ENCODE assay signal across 8 mouse cellular contexts in the genomic region with DNA sequence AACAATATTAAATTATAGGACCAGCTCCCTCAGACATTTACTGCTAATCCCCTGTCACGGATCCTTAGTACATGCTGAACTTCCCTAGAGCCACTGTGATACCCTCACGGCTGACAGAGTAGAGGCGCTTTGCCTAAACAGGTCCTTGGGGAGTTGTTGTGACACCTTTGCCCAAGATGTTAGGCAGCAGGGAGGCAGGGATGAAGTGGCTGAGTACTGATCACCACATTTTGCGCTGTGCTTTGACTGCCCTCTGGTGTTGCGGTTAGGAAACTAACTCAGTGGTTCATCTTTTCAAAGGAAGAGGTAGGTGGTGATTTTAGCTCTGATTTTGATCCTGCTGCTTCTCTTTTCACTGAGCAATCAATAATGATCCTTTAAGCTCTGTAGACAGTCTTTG. TPM values are rescaled to one million over a fixed set of nuclear protein-coding genes. Genes with fewer than 3 reads are reported as not detected.
DNase-seq lines count a peak whose midpoint lies in the region; ATAC-seq and TF ChIP-seq lines count a peak whose summit lies in the region.

No protein-coding gene starts in this region.

- 0 out of 2 replicates have a peak, but pooled peaks cover 3% of the 10 kb centered on the region for H3K9me3 ChIP-seq in kidney, embryonic 16.5 days (ENCODE audit: low read length)
- H3K9me3 ChIP-seq in embryonic facial prominence, embryonic 11.5 days (replicated peaks; ENCODE audit: control insufficient read depth, low read length), result no peaks in the 10 kb centered on the region

- peaks cover 18% of the 10 kb centered on the region for H3K36me3 ChIP-seq in kidney, embryonic 16.5 days (ENCODE audit: insufficient read depth, low read length)
- no peaks in the 10 kb centered on the region; the same call in 1 of the 2 replicates for H3K36me3 ChIP-seq in embryonic facial prominence, embryonic 11.5 days (replicated peaks; ENCODE audit: control insufficient read depth, insufficient read depth, low read depth, low read length)
- peaks cover 19% of the 10 kb centered on the region for H3K36me3 ChIP-seq in spleen, adult 2 months (ENCODE audit: control insufficient read depth, insufficient read depth, low read length)

- no peak overlapping the region for H3K4me3 ChIP-seq in kidney, embryonic 16.5 days (ENCODE audit: low read length)
- H3K4me3 ChIP-seq in embryonic facial prominence, embryonic 11.5 days (ENCODE audit: low read depth, low read length), result no peak overlapping the region
- no peak overlapping the region for H3K4me3 ChIP-seq in spleen, adult 2 months (ENCODE audit: extremely low read depth, insufficient read depth, insufficient read length)

- no peak overlapping the region for H3K4me2 ChIP-seq in kidney, embryonic 16.5 days (replicated peaks; ENCODE audit: low read depth, low read length)
- H3K4me2 ChIP-seq in embryonic facial prominence, embryonic 11.5 days (ENCODE audit: low read depth, low read length), result no peak overlapping the region

- H3K9ac ChIP-seq in kidney, embryonic 16.5 days (replicated peaks; ENCODE audit: low read length), result no peak overlapping the region
- H3K9ac ChIP-seq in embryonic facial prominence, embryonic 11.5 days (replicated peaks; ENCODE audit: low read length), result no peak overlapping the region

- peak; percentile 80; the same call in 1 of the 2 replicates for TF ChIP-seq CTCF in spleen, adult 2 months (IDR thresholded peaks at IDR 0.05; ENCODE audit: extremely low read depth, insufficient read depth, insufficient read length, insufficient replicate concordance)

- peak; percentile 13 for DNase-seq in kidney, adult 11 months
- peak; percentile 52 to 65 for DNase-seq in adrenal gland, postnatal 36 days
- DNase-seq in embryonic facial prominence, embryonic 11.5 days (ENCODE audit: low spot score), result peak; percentile 65
- peak; percentile 59 to 69 for DNase-seq in layer of hippocampus, postnatal 36 days
- peak; percentile 11 to 54 for DNase-seq in spleen, adult 2 months (ENCODE audit: low read depth in 1 of 2, low spot score in 2 of 2)

- WGBS in kidney, embryonic 16.5 days, result 21% methylated on average over 5 of the region's 5 CpGs
- 38% methylated on average over 5 of the region's 5 CpGs for WGBS in embryonic facial prominence, embryonic 11.5 days
- whole genome bisulfite sequencing in spleen, adult 2 months, result 56% methylated on average over 5 of the region's 5 CpGs

- H3K27ac ChIP-seq in kidney, embryonic 16.5 days (ENCODE audit: low read length), result no peak overlapping the region
- H3K27ac ChIP-seq in embryonic facial prominence, embryonic 11.5 days (replicated peaks; ENCODE audit: low read depth, low read length), result no peak overlapping the region
- H3K27ac ChIP-seq in spleen, adult 2 months (ENCODE audit: insufficient read depth, low read length), result no peak overlapping the region

- no peak for TF ChIP-seq POLR2A in spleen, adult 2 months (IDR thresholded peaks at IDR 0.05; ENCODE audit: low read depth, low read length)

- no peak for ATAC-seq in kidney, embryonic 16.5 days (ENCODE audit: low FRiP score, low TSS enrichment)
- ATAC-seq in embryonic facial prominence, embryonic 11.5 days (replicated peaks; ENCODE audit: insufficient number of reproducible peaks, low FRiP score, low TSS enrichment, low read depth), result no peak
- peak; percentile 81 to 87; a peak in 3 of 4 replicates for ATAC-seq in hematopoietic stem cell, adult 5-6 weeks (replicated peaks in 1 of 2; ENCODE audit: insufficient read depth in 1 of 2, low FRiP score in 2 of 2, low TSS enrichment in 1 of 2, low read depth in 1 of 2, poor library complexity in 2 of 2, severe bottlenecking in 2 of 2)
- ATAC-seq in megakaryocyte-erythroid progenitor cell, adult 5-6 weeks (replicated peaks; ENCODE audit: low FRiP score, low TSS enrichment, poor library complexity, severe bottlenecking), result peak; percentile 70

- peaks cover 11% of the 10 kb centered on the region for H3K4me1 ChIP-seq in kidney, embryonic 16.5 days (ENCODE audit: insufficient read depth, low read length)
- H3K4me1 ChIP-seq in embryonic facial prominence, embryonic 11.5 days (ENCODE audit: control insufficient read depth, insufficient read depth, low read length), result no peaks in the 10 kb centered on the region
- H3K4me1 ChIP-seq in spleen, adult 2 months (ENCODE audit: control insufficient read depth, insufficient read depth, insufficient read length), result peaks cover 4% of the 10 kb centered on the region; the same call in 1 of the 2 replicates

- no peaks in the 10 kb centered on the region for H3K27me3 ChIP-seq in kidney, embryonic 16.5 days (ENCODE audit: insufficient read depth, low read length)
- H3K27me3 ChIP-seq in embryonic facial prominence, embryonic 11.5 days (ENCODE audit: control insufficient read depth, insufficient read depth, low read length), result no peaks in the 10 kb centered on the region
- no peaks in the 10 kb centered on the region for H3K27me3 ChIP-seq in spleen, adult 2 months (ENCODE audit: control insufficient read depth, insufficient read depth, low read length)

RNA-seq across cellular contexts. Expression of gene Pphln1, which starts 40.5 kb away (rescaled TPM):
- 41.3 and 53.1 TPM in 2 replicates for polyA plus RNA-seq in kidney, embryonic 16.5 days (2015; fragmentation: Nextera tagmentation; extraction: Ambion mirVana)
- 10 to 100 TPM; 36.9 to 37.4 TPM for total RNA-seq in adrenal gland, postnatal 36 days (2021)
- 57.1 and 59.0 TPM in 2 replicates for polyA plus RNA-seq in embryonic facial prominence, embryonic 11.5 days (2014; fragmentation: Nextera tagmentation; extraction: Ambion mirVana)
- total RNA-seq in hematopoietic stem cell, adult 5-6 weeks (2017), result 33.3 and 36.1 TPM in 2 replicates
- total RNA-seq in layer of hippocampus, postnatal 36 days (2021), result 10 to 100 TPM; 42.8 to 44.0 TPM
- total RNA-seq in megakaryocyte-erythroid progenitor cell, adult 5-6 weeks (2014; fragmentation: Nextera tagmentation), result 60.3 and 65.1 TPM in 2 replicates
- 37.9 and 57.9 TPM in 2 replicates for total RNA-seq in megakaryocyte-erythroid progenitor cell, adult 5-6 weeks (2017)
- polyA plus RNA-seq in spleen, adult 2 months (2012; rRNA removed), result 5.4 and 6.4 TPM in 2 replicates

RNA-seq across cellular contexts. Expression of gene Zcrb1, which starts 40.5 kb away (rescaled TPM):
- 115 and 118 TPM in 2 replicates for polyA plus RNA-seq in kidney, embryonic 16.5 days (2015; fragmentation: Nextera tagmentation; extraction: Ambion mirVana)
- total RNA-seq in adrenal gland, postnatal 36 days (2021), result 10 to 100 TPM; 77.8 to 85.7 TPM
- polyA plus RNA-seq in embryonic facial prominence, embryonic 11.5 days (2014; fragmentation: Nextera tagmentation; extraction: Ambion mirVana), result 164 and 176 TPM in 2 replicates
- total RNA-seq in hematopoietic stem cell, adult 5-6 weeks (2017), result 97.8 and 118 TPM in 2 replicates
- total RNA-seq in layer of hippocampus, postnatal 36 days (2021), result 10 to 100 TPM; 78.3 to 82.2 TPM
- 143 and 165 TPM in 2 replicates for total RNA-seq in megakaryocyte-erythroid progenitor cell, adult 5-6 weeks (2014; fragmentation: Nextera tagmentation)
- total RNA-seq in megakaryocyte-erythroid progenitor cell, adult 5-6 weeks (2017), result 135 and 137 TPM in 2 replicates
- 9.8 and 11.9 TPM in 2 replicates for polyA plus RNA-seq in spleen, adult 2 months (2012; rRNA removed)

Comparison
In these comparisons a context has a peak if more than half of its experiments do, and no peak if none do; other contexts are left out.
1. DNase-seq: peak in every context shown above with its lines; median percentile 65 in embryonic facial prominence, embryonic 11.5 days; 64 in layer of hippocampus, postnatal 36 days; 58 in adrenal gland, postnatal 36 days; 32 in spleen, adult 2 months; 13 in kidney, adult 11 months.
2. ATAC-seq: peak in hematopoietic stem cell, adult 5-6 weeks (2 of 2) and megakaryocyte-erythroid progenitor cell, adult 5-6 weeks (single experiment); none in kidney, embryonic 16.5 days (single experiment) and embryonic facial prominence, embryonic 11.5 days (single experiment).